Mouse (Mus musculus) bone marrow, adult 2 months (tissue): ENCODE data around the gene Nop9. TPM values are rescaled to one million over a fixed set of nuclear protein-coding genes. Genes with fewer than 3 reads are reported as not detected.

Experiments
- H3K27ac ChIP-seq: fragments of 200-500 bp; 2 replicates; pipeline ENCODE4 v1.5.1; 2012; ENCODE audit warnings: low read depth, mild to moderate bottlenecking, control low read depth, inconsistent platforms, low read length; ENCODE audit not compliant: control insufficient read depth, poor library complexity, insufficient read depth
- H3K4me1 ChIP-seq: fragments of 200-500 bp; 2 replicates; pipeline ENCODE4 v1.6.1; 2011; ENCODE audit warnings: low read length; ENCODE audit not compliant: control insufficient read depth, insufficient read depth
- H3K4me3 ChIP-seq: fragments of 200-500 bp; replicated peaks from 2 replicates; pipeline ENCODE3; 2011; ENCODE audit warnings: mild to moderate bottlenecking, low read depth, low read length, control low read depth; ENCODE audit not compliant: control insufficient read depth
- CTCF ChIP-seq: fragments of 200-500 bp; IDR thresholded peaks from 2 replicates; pipeline ENCODE4 v1.5.1; 2011; ENCODE audit warnings: low read length, control low read depth; ENCODE audit not compliant: control insufficient read depth, insufficient read depth
- POLR2A ChIP-seq: fragments of 200-500 bp; IDR thresholded peaks from 2 replicates; pipeline ENCODE4 v1.6.1; 2011; ENCODE audit warnings: low read depth, mild to moderate bottlenecking, control low read depth, low read length, borderline replicate concordance; ENCODE audit not compliant: control insufficient read depth
- WGBS: fragments of 180-500 bp; shearing (Covaris S2); methylation state at CpG from one replicate; pipeline ENCODE4 v1.1.7; 2018; 5-methylcytosine and 5-hydroxymethylcytosine counted together
- polyA plus RNA-seq: library from polyadenylated mRNA; stranded (reverse); fragments of >200 nt; gene quantifications from 2 replicates; pipeline ENCODE4 v1.2.4, GENCODE M21; 2011; ENCODE audit warnings: low replicate concordance; ENCODE audit not compliant: missing spikeins, insufficient read depth, insufficient read length

Gene Nop9
- polyA plus RNA-seq, 1 experiment = 14.5 TPM

- Histone ChIP-seq H3K27ac (no peak overlapping the region), H3K4me3 (peak overlapping the region; percentile 41), H3K4me1 (peaks cover 2% of the 10 kb centered on the region)
- WGBS = 17% methylated on average over 25 of the region's 25 CpGs
- TF ChIP-seq POLR2A = no peak
- TF ChIP-seq CTCF = no peak
Measured at GRCm38 (mm10) chr14:55713007-55713728, 32.3 kb upstream of the Nop9 start.

- no peak for TF ChIP-seq POLR2A
- TF ChIP-seq CTCF = no peak
- WGBS = 17% methylated on average over 4 of the region's 4 CpGs
- H3K4me3 ChIP-seq = peak within 1 kb of the TSS; percentile 41
- no peak within 1 kb of the TSS for H3K27ac ChIP-seq
- peaks cover 2% of the 10 kb centered on the region for H3K4me1 ChIP-seq
Measured at GRCm38 (mm10) chr14:55713729-55714122, 31.8 kb upstream of the Nop9 start, which contains the start of gene Tgm1. Gene Tgm1, minus strand, starts transcription at chr14:55713926.

- Histone ChIP-seq H3K4me1 (peaks cover 2% of the 10 kb centered on the region), H3K27ac (no peak overlapping the region), H3K4me3 (no peak overlapping the region)
- WGBS = 38% methylated on average over 6 of the region's 6 CpGs
- TF ChIP-seq CTCF (no peak), POLR2A (no peak)
Measured at GRCm38 (mm10) chr14:55714893-55715292, 30.6 kb upstream of the Nop9 start.

- TF ChIP-seq POLR2A (no peak), CTCF (no peak)
- Histone ChIP-seq H3K27ac (no peak overlapping the region), H3K4me3 (no peak overlapping the region), H3K4me1 (peaks cover 2% of the 10 kb centered on the region)
- WGBS = 84% methylated on average over 6 of the region's 6 CpGs
Measured at GRCm38 (mm10) chr14:55716271-55716670, 29.2 kb upstream of the Nop9 start.

GRCm38 (mm10) chr14:55716884-55717283, 28.6 kb upstream of the Nop9 start:
- Histone ChIP-seq H3K27ac (no peak overlapping the region), H3K4me3 (no peak overlapping the region), H3K4me1 (peaks cover 2% of the 10 kb centered on the region)
- 84% methylated on average over 8 of the region's 8 CpGs for WGBS
- TF ChIP-seq CTCF (no peak), POLR2A (no peak)

GRCm38 (mm10) chr14:55719737-55720136, 25.8 kb upstream of the Nop9 start:
- Histone ChIP-seq H3K4me1 (peaks cover 5% of the 10 kb centered on the region; the same call in 1 of the 2 replicates), H3K4me3 (no peak overlapping the region), H3K27ac (no peak overlapping the region)
- 76% methylated on average over 6 of the region's 6 CpGs for WGBS
- TF ChIP-seq POLR2A = no peak
- TF ChIP-seq CTCF = no peak

GRCm38 (mm10) chr14:55720666-55721065, 24.8 kb upstream of the Nop9 start:
- Histone ChIP-seq H3K27ac (no peak overlapping the region), H3K4me3 (no peak overlapping the region), H3K4me1 (peaks cover 8% of the 10 kb centered on the region)
- WGBS = 92% methylated on average over 12 of the region's 12 CpGs
- TF ChIP-seq CTCF = no peak
- TF ChIP-seq POLR2A = no peak

GRCm38 (mm10) chr14:55721076-55721475, 24.4 kb upstream of the Nop9 start:
- H3K27ac ChIP-seq = no peak overlapping the region; the same call in 1 of the 2 replicates
- no peak overlapping the region for H3K4me3 ChIP-seq
- peaks cover 8% of the 10 kb centered on the region for H3K4me1 ChIP-seq
- TF ChIP-seq CTCF (no peak), POLR2A (no peak)
- 81% methylated on average over 6 of the region's 6 CpGs for WGBS
